Mouse (Mus musculus) forebrain, embryonic 16.5 days (tissue): ENCODE data around the gene Mrln. TPM values are rescaled to one million over a fixed set of nuclear protein-coding genes. Genes with fewer than 3 reads are reported as not detected.
"Not testable (repeated sequence)": the region's sequence is repeated elsewhere in the genome, so short reads cannot be mapped to it uniquely, and the experiment has no call there.

Experiments used
- ATAC-seq: fragments of 200-750 bp; cut with Nextera tagmentation; 2 replicates; pipeline ENCODE4 v1.8.0; 2017; ENCODE audit warnings: mild to moderate bottlenecking, moderate library complexity
- H3K27ac ChIP-seq: fragments of 300-500 bp; sonication (generic); 2 replicates; pipeline ENCODE4 v1.5.1; 2014; ENCODE audit warnings: low read length, control low read depth
- H3K27me3 ChIP-seq: fragments of 300-500 bp; sonication (generic); replicated peaks from 2 replicates; pipeline ENCODE4 v1.6.1; 2014; ENCODE audit warnings: low read length; ENCODE audit not compliant: control insufficient read depth, insufficient read depth
- H3K36me3 ChIP-seq: fragments of 300-500 bp; sonication (generic); 2 replicates; pipeline ENCODE4 v1.6.1; 2014; ENCODE audit not compliant: control insufficient read depth, insufficient read depth
- H3K4me1 ChIP-seq: fragments of 300-500 bp; sonication (generic); replicated peaks from 2 replicates; pipeline ENCODE4 v1.6.1; 2014; ENCODE audit warnings: low read length; ENCODE audit not compliant: control insufficient read depth, insufficient read depth
- H3K4me2 ChIP-seq: fragments of 300-500 bp; sonication (generic); 2 replicates; pipeline ENCODE4 v1.6.1; 2014; ENCODE audit warnings: mild to moderate bottlenecking, low read length, control low read depth
- H3K4me3 ChIP-seq: fragments of 300-500 bp; sonication (generic); replicated peaks from 2 replicates; pipeline ENCODE4 v1.5.1; 2014; ENCODE audit warnings: mild to moderate bottlenecking, low read length, control low read depth
- H3K9ac ChIP-seq: fragments of 300-500 bp; sonication (generic); replicated peaks from 2 replicates; pipeline ENCODE4 v1.6.1; 2014; ENCODE audit warnings: low read depth, low read length, control low read depth
- H3K9me3 ChIP-seq: fragments of 300-500 bp; sonication (generic); 2 replicates; pipeline ENCODE4 v1.6.1; 2016; ENCODE audit warnings: low read length; ENCODE audit not compliant: control insufficient read depth
- WGBS: fragments of 180-500 bp; shearing (Covaris S2); extraction: QIAGEN DNeasy Blood & Tissue Kit; methylation state at CpG from one replicate; pipeline ENCODE4 v1.1.7; 2014; 5-methylcytosine and 5-hydroxymethylcytosine counted together
- polyA plus RNA-seq: library from polyadenylated mRNA; unstranded; fragments of >200 nt; fragmentation: Nextera tagmentation; extraction: Ambion mirVana; gene quantifications from 2 replicates; pipeline ENCODE4 v1.2.1, GENCODE M21; 2015

Mrln gene
- polyA plus RNA-seq, 1 experiment from 2014 or later, result not detected

DNA sequence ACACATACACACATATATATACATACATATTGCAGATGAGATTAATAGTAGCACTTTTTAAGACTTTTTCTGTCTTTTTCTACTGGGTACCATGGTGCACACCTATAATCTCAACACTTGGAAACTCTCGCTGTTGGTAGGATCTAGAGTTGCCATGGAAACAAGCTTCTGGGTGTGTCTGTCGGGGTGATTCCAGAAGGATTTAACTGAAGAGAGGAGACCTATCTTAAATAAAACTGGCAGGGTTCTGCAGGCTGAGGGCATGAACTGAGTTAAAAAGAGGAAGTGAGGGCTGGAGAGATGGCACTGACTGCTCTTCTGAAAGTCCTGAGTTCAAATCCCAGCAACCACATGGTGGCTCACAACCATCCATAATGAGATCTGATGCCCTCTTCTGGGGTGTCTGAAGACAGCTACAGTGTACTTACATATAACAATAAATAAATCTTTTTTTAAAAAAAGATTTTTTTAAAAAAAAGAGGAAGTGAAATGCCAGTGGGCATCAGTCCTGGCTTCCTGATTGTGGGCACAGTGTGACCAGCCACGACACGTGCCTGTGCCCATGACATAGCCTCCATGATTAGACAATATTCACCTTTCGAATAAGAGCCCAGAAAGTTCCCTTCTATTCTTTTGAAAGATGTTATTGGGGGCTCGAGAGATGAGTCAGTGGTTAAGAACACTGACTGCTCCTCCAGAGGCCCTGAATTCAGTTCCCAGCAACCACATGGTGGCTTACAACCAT, 4.8 kb upstream of the Mrln start:
- 83% methylated on average over 6 of the region's 6 CpGs for WGBS
- ATAC-seq, result no peak
- no peak overlapping the region for H3K4me2 ChIP-seq
- peaks cover 4% of the 10 kb centered on the region for H3K4me1 ChIP-seq
- no peaks in the 10 kb centered on the region for H3K36me3 ChIP-seq
- H3K27ac ChIP-seq, result no peak overlapping the region
- H3K9me3 ChIP-seq, result no peaks in the 10 kb centered on the region
- no peaks in the 10 kb centered on the region for H3K27me3 ChIP-seq
- no peak overlapping the region for H3K4me3 ChIP-seq
- H3K9ac ChIP-seq, result no peak overlapping the region

DNA sequence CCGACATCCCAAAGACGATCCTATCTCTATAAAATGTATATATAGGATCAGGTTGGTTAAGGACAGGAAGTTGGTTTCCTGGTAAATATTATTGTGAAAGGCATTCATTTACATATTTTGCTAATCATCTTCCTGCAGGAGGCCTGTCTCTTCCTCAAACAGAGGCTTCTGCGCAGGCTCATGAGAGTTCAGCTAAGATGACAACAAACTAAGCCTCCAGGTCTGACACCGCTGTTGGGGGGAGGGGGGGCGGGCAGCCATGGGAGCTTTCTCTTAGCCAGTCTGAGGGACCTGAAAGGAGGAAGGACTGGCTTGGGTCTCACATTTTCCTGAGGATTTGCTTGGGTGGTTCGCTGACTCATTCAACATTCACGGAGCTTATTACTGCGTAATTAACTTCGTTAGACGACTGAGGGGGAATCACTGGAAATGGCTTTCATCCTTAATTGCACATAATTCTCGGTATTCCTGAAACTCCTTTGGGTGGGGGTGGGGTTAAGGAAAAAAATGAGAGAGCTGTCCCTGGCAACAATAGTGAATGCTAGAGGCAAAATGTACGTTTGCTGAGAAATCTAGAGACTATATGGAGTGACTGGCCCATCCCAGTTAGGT, 3.5 kb upstream of the Mrln start:
- H3K9me3 ChIP-seq, result no peaks in the 10 kb centered on the region
- peak; percentile 30; the same call in 1 of the 2 replicates for ATAC-seq
- H3K9ac ChIP-seq, result no peak overlapping the region
- no peak overlapping the region for H3K4me2 ChIP-seq
- H3K4me1 ChIP-seq, result peaks cover 6% of the 10 kb centered on the region
- 21% methylated on average over 12 of the region's 12 CpGs for WGBS
- no peak overlapping the region for H3K4me3 ChIP-seq
- H3K27me3 ChIP-seq, result no peaks in the 10 kb centered on the region
- no peak overlapping the region for H3K27ac ChIP-seq
- no peaks in the 10 kb centered on the region for H3K36me3 ChIP-seq

DNA sequence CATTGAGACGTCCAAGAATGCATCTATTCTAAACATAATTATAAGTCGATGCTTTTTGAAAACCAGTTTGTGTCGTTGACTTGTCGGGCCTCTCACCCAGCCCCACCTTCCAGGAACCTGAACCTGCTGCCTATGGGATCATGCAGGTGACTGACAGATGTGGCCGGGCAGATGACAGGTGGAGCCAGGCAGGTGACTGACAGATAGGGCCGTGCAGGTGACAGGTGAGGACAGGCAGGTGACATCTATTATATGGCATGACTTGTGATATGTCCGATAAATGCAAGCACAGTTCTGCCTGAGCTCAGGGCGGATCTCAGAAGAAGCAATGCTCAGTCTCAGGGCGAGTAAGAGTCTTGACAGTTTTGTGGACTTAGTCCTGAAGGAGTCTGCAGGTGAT, 6.8 kb downstream of the Mrln start:
- Histone ChIP-seq H3K9ac (no peak overlapping the region), H3K4me3 (no peak overlapping the region), H3K27ac (no peak overlapping the region), H3K27me3 (no peaks in the 10 kb centered on the region), H3K36me3 (no peaks in the 10 kb centered on the region), H3K4me1 (no peaks in the 10 kb centered on the region), H3K9me3 (no peaks in the 10 kb centered on the region), H3K4me2 (no peak overlapping the region)
- WGBS, result 81% methylated on average over 9 of the region's 9 CpGs
- ATAC-seq, result no peak

DNA sequence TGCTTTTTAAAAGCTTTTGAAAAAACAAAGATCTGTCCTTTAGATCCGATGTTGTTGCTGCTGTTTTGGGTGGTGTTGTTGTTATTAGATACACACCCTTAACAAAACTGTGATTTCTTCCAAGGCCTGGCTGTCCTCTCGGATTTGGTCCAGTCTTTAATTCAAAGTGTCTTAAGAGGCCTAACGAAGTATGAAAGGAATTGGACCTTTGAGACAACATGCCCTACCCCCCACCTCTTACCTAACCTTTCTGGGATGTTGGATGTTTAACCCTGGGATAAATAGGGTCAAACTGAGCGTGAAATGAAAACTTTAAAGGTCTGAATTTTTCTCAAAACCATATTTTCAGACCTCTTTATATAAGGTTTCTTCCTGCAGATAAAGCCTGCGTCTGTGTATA, 16.5 kb downstream of the Mrln start:
- 38% methylated on average over 5 of the region's 5 CpGs for WGBS

DNA sequence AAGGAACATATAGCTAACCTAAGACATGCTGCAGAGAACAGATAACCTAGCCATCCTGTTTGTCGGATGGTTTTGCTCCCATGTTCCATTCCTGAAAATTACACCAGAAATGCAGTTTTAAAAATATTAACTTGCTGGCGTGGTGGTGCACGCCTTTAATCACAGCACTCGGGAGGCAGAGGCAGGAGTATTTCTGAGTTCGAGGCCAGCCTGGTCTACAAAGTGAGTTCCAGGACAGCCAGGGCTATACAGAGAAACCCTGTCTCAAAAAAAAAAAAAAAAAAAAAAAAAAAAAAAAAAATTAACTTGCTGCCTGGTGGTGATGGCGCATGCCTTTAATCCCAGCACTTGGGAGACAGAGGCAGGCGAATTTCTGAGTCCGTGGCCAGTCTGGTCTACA, 17.8 kb downstream of the Mrln start:
- not testable (repeated sequence) for H3K36me3 ChIP-seq, H3K4me2 ChIP-seq, H3K9ac ChIP-seq, H3K27ac ChIP-seq, ATAC-seq, H3K4me1 ChIP-seq, H3K4me3 ChIP-seq, H3K9me3 ChIP-seq, H3K27me3 ChIP-seq
- whole genome bisulfite sequencing, result 95% methylated on average over 8 of the region's 8 CpGs

More for the DNA sequence above, 16.5 kb downstream of the Mrln start:
- Histone ChIP-seq H3K9me3 (no peaks in the 10 kb centered on the region), H3K27me3 (no peaks in the 10 kb centered on the region), H3K4me3 (no peak overlapping the region), H3K36me3 (no peaks in the 10 kb centered on the region), H3K4me1 (no peaks in the 10 kb centered on the region), H3K27ac (no peak overlapping the region), H3K9ac (no peak overlapping the region), H3K4me2 (no peak overlapping the region)
- no peak for ATAC-seq

DNA sequence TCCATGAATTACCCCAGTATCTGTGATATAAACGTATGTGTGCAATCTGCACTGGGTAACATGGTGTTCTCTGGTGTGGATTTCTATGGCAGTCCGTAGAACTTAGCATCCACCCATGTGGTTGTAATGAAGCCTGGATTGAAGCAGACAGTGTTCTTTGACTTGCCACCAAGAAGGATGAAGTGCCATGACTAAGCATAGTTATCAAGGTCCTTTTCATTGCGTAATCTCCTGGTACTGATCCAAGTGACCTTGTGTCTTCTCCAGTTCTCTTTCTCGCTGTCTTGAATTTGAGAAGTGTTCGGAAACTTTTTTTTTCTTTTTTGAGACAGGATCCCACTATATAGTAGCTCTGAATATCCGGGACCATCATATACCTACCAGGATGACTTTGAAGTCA, 20.1 kb downstream of the Mrln start:
- H3K9ac ChIP-seq, result no peak overlapping the region
- no peak overlapping the region for H3K27ac ChIP-seq
- 93% methylated on average over 6 of the region's 6 CpGs for WGBS
- no peaks in the 10 kb centered on the region for H3K4me1 ChIP-seq
- H3K9me3 ChIP-seq, result no peaks in the 10 kb centered on the region
- H3K4me3 ChIP-seq, result no peak overlapping the region
- ATAC-seq, result no peak
- H3K4me2 ChIP-seq, result no peak overlapping the region
- H3K36me3 ChIP-seq, result no peaks in the 10 kb centered on the region
- no peaks in the 10 kb centered on the region for H3K27me3 ChIP-seq

DNA sequence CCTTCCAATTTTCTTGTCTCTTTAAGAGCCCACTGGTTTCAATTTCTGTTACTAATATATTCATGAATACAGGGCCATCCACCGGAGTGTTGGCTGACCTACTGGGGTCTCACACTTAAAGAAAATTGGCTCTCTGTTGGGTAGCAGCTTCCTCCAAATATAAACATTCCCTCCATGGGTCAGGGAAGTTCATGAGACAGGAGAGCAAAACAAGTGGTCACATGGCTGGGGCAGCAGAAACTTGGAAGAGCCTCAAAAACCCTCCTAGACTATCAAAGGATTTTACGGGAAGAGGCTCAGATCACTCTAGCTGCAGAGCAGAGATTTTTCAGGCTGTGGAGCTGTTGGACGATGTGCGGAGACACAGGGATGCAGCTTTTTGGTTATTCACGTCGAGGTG, 21.3 kb downstream of the Mrln start:
- Histone ChIP-seq H3K9ac (no peak overlapping the region), H3K4me2 (no peak overlapping the region), H3K4me1 (no peaks in the 10 kb centered on the region), H3K36me3 (no peaks in the 10 kb centered on the region), H3K27me3 (no peaks in the 10 kb centered on the region), H3K9me3 (no peaks in the 10 kb centered on the region), H3K4me3 (no peak overlapping the region), H3K27ac (no peak overlapping the region)
- WGBS, result 77% methylated on average over 6 of the region's 6 CpGs
- no peak for ATAC-seq

DNA sequence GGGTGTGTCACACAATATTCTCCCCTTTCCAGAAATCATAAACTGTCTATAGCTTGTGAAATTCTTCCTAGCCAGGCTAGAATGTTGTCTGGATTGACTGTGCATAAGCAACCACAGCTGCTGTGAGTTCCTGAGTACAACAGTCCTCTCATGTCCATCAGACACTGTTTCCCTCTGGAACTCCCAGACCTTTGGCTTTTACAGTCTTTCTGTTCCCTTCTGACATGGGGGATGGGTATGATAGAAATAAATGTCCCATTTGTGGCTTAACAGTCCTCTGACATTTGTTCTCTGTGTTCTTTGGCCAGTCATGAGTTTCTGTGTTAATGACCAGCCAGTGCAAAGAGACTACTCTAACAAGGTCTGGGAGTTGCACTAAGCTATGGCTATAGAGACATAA, 22.1 kb downstream of the Mrln start:
- H3K4me3 ChIP-seq, result no peak overlapping the region
- H3K27me3 ChIP-seq, result no peaks in the 10 kb centered on the region
- no peak overlapping the region for H3K27ac ChIP-seq
- H3K9ac ChIP-seq, result no peak overlapping the region
- no peak overlapping the region for H3K4me2 ChIP-seq
- H3K9me3 ChIP-seq, result no peaks in the 10 kb centered on the region
- H3K4me1 ChIP-seq, result no peaks in the 10 kb centered on the region
- no peak for ATAC-seq
- no peaks in the 10 kb centered on the region for H3K36me3 ChIP-seq

DNA sequence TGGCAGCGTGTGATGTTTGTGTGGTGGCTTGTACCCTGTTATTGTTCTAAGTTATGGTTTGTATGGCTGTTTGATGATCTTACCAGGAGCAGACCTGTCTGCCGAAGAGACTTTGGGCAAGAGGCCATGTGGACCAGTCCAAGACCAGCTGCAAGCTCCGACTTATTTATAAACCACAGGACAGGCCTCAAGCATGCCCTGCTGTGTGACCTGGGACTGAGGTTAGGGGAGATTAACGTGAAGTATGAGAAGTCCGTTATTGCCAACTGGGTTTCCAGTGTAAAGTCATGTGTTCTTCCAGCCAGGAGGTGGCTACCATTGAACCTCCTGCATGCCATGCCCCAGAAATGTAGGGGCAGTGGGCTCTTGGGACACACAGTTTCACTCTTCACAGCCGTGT, 25.9 kb downstream of the Mrln start:
- Histone ChIP-seq H3K4me1 (no peaks in the 10 kb centered on the region), H3K4me3 (no peak overlapping the region), H3K36me3 (no peaks in the 10 kb centered on the region), H3K27me3 (no peaks in the 10 kb centered on the region), H3K9me3 (no peaks in the 10 kb centered on the region), H3K9ac (no peak overlapping the region), H3K27ac (no peak overlapping the region), H3K4me2 (no peak overlapping the region)
- no peak for ATAC-seq
- WGBS, result 86% methylated on average over 6 of the region's 6 CpGs
